Mouse (Mus musculus) layer of hippocampus, adult 18-20 months (tissue): ENCODE measurements at regions not wholly inside any gene's neighbourhood (a gene's known extent, or its start where the extent isn't known, plus 50 kb on each side); places are given as distances from the start of the nearest gene placed in this dataset.

Experiments used
- DNase-seq, 2 experiments: peaks; one replicate each; pipeline ENCODE4 v3.0.0; 2022; ENCODE audit warnings: low spot score in 2 of 2

- DNase-seq: no peak
These were observed 79.1 kb downstream of the Sema4f start for GRCm38 (mm10) chr6:82860485-82860884.

GRCm38 (mm10) chr6:82856218-82856617 is 82.0 kb upstream of the Hk2 start:
- DNase-seq: no peak

- no peak for DNase-seq
These were observed 81.1 kb upstream of the Hk2 start for GRCm38 (mm10) chr6:82855401-82855800.

- DNase-seq: no peak
These were observed 80.5 kb upstream of the Hk2 start for GRCm38 (mm10) chr6:82854780-82855179.

GRCm38 (mm10) chr6:82854338-82854737 is 80.1 kb upstream of the Hk2 start:
- DNase-seq: no peak

- DNase-seq: peak; percentile 50 to 85
These were observed 78.8 kb upstream of the Hk2 start for GRCm38 (mm10) chr6:82853076-82853475.

GRCm38 (mm10) chr6:82850556-82850955 is 76.3 kb upstream of the Hk2 start:
- no peak for DNase-seq

- peak; percentile 25 to 82 for DNase-seq
These were observed 73.3 kb upstream of the Hk2 start for GRCm38 (mm10) chr6:82847598-82847997.

GRCm38 (mm10) chr6:82846587-82847150 is 72.4 kb upstream of the Hk2 start:
- DNase-seq: no peak

- no peak for DNase-seq
These were observed 70.2 kb upstream of the Hk2 start for GRCm38 (mm10) chr6:82844432-82844831.

GRCm38 (mm10) chr6:82843881-82844280 is 69.6 kb upstream of the Hk2 start:
- no peak for DNase-seq

GRCm38 (mm10) chr6:82837246-82837645 is 63.0 kb upstream of the Hk2 start:
- no peak for DNase-seq

GRCm38 (mm10) chr6:82835222-82836064 is 61.2 kb upstream of the Hk2 start:
- no peak for DNase-seq

GRCm38 (mm10) chr6:82833867-82834266 is 59.6 kb upstream of the Hk2 start:
- no peak for DNase-seq

GRCm38 (mm10) chr6:82831211-82831610 is 57.0 kb upstream of the Hk2 start:
- no peak for DNase-seq

GRCm38 (mm10) chr6:82824684-82825083 is 50.4 kb upstream of the Hk2 start:
- DNase-seq: no peak

- no peak for DNase-seq
These were observed 50.0 kb upstream of the Hk2 start for GRCm38 (mm10) chr6:82824240-82824639.
